Mouse (Mus musculus): ENCODE measurements around the gene Ankrd33b. TPM values are rescaled to one million over a fixed set of nuclear protein-coding genes. Genes with fewer than 3 reads are reported as not detected.

Ankrd33b gene
- total and polyA plus RNA-seq, 3 experiments: 0.11 TPM; not detected in 2

- Histone ChIP-seq H3K4me3 (ENCODE audit: low read depth, low read length) (no peak overlapping the region), H3K36me3 (replicated peaks) (no peaks in the 10 kb centered on the region), H3K27me3 (ENCODE audit: insufficient read depth, low read length) (peaks cover 4% of the 10 kb centered on the region; the same call in 1 of the 2 replicates), H3K9me3 (replicated peaks) (no peaks in the 10 kb centered on the region), H3K4me1 (ENCODE audit: insufficient read depth, low read depth, low read length) (0 out of 2 replicates have a peak, but pooled peaks cover 2% of the 10 kb centered on the region)
- DNase-seq (ENCODE audit: low spot score) (no peak), ATAC-seq (ENCODE audit: extremely low read depth, insufficient number of reproducible peaks, low FRiP score, poor library complexity, severe bottlenecking) (no peak)
- TF ChIP-seq GATA1 (IDR thresholded peaks at IDR 0.05; ENCODE audit: borderline replicate concordance, low read length) (no peak), TAL1 (conservative IDR thresholded peaks at IDR 0.05; ENCODE audit: low read depth, low read length) (no peak), POLR2AphosphoS5 (IDR thresholded peaks at IDR 0.05; ENCODE audit: insufficient replicate concordance, low read depth, low read length) (no peak), CTCF (IDR thresholded peaks at IDR 0.05; ENCODE audit: low read depth, low read length) (no peak), GATA2 (IDR thresholded peaks at IDR 0.05; ENCODE audit: borderline replicate concordance, low read depth, low read length) (no peak)
Measured at GRCm38 (mm10) chr15:31332541-31333163, 34.9 kb downstream of the Ankrd33b start.

DNA sequence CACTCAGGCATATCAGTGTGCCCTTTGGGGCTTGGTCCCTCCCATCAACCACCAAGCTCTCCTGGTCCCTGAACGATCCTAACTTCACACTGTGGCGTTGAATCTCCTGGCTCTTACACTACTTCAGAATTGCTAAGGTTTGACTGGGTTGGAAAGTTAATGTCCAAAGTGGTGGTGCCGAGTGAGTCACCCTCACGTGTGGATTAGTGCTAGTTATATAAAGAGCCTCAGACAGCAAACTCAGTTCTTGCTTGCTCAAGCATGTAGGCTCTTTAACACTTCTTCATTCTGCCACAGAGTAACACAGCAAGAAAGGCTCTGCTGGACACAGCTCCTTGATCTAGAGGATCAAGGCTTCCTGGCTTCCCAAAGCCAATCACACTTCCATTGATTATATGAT, 35.8 kb downstream of the Ankrd33b start:
- 0 out of 2 replicates have a peak, but pooled peaks cover 2% of the 10 kb centered on the region for H3K4me1 ChIP-seq (ENCODE audit: insufficient read depth, low read depth, low read length)
- no peak overlapping the region for H3K4me3 ChIP-seq (ENCODE audit: low read depth, low read length)
- H3K9me3 ChIP-seq (replicated peaks): no peaks in the 10 kb centered on the region
- H3K36me3 ChIP-seq (replicated peaks): no peaks in the 10 kb centered on the region
- ATAC-seq (ENCODE audit: extremely low read depth, insufficient number of reproducible peaks, low FRiP score, poor library complexity, severe bottlenecking) (no peak), DNase-seq (ENCODE audit: low spot score) (no peak)
- H3K27me3 ChIP-seq (ENCODE audit: insufficient read depth, low read length): peaks cover 4% of the 10 kb centered on the region; the same call in 1 of the 2 replicates
- TF ChIP-seq TAL1 (conservative IDR thresholded peaks at IDR 0.05; ENCODE audit: low read depth, low read length) (no peak), POLR2AphosphoS5 (IDR thresholded peaks at IDR 0.05; ENCODE audit: insufficient replicate concordance, low read depth, low read length) (no peak), GATA2 (IDR thresholded peaks at IDR 0.05; ENCODE audit: borderline replicate concordance, low read depth, low read length) (no peak), CTCF (IDR thresholded peaks at IDR 0.05; ENCODE audit: low read depth, low read length) (no peak), GATA1 (IDR thresholded peaks at IDR 0.05; ENCODE audit: borderline replicate concordance, low read length) (no peak)

DNA sequence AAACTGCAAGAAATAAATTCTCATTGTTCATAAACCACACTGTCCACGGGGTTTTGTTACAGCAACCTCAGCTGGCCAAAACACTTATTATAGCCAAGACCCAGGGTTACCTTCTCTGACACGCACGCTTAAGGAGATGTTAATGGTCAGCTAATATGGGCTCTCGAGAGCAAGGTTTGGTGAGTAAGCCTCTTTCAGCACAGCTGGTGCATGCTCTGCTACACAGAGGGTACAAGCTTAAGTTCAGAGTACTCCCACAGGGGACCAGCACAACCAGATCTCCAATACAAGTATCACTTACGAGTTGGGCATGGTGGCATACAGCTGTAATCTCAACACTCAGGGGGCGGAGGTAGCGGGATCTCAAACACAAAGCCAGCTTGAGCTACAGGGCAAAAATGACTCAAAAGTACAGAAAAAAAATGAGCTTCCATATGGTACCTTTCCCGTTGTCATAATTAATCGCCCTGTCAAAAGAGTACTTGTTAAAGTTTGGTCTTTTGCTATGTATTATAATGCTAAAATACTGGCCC, 39.4 kb downstream of the Ankrd33b start:
- no peak for DNase-seq (ENCODE audit: low spot score)
- Histone ChIP-seq H3K9me3 (replicated peaks) (no peaks in the 10 kb centered on the region), H3K4me1 (ENCODE audit: insufficient read depth, low read depth, low read length) (0 out of 2 replicates have a peak, but pooled peaks cover 2% of the 10 kb centered on the region), H3K36me3 (replicated peaks) (no peaks in the 10 kb centered on the region), H3K4me3 (ENCODE audit: low read depth, low read length) (no peak overlapping the region), H3K27me3 (ENCODE audit: insufficient read depth, low read length) (no peaks in the 10 kb centered on the region)
- no peak for ATAC-seq (ENCODE audit: extremely low read depth, insufficient number of reproducible peaks, low FRiP score, poor library complexity, severe bottlenecking)
- TF ChIP-seq CTCF (IDR thresholded peaks at IDR 0.05; ENCODE audit: low read depth, low read length): no peak
- no peak for TF ChIP-seq GATA1 (IDR thresholded peaks at IDR 0.05; ENCODE audit: borderline replicate concordance, low read length)
- no peak for TF ChIP-seq POLR2AphosphoS5 (IDR thresholded peaks at IDR 0.05; ENCODE audit: insufficient replicate concordance, low read depth, low read length)
- no peak for TF ChIP-seq TAL1 (conservative IDR thresholded peaks at IDR 0.05; ENCODE audit: low read depth, low read length)
- TF ChIP-seq GATA2 (IDR thresholded peaks at IDR 0.05; ENCODE audit: borderline replicate concordance, low read depth, low read length): no peak

- TF ChIP-seq TAL1 (conservative IDR thresholded peaks at IDR 0.05; ENCODE audit: low read depth, low read length): no peak
- no peak for TF ChIP-seq POLR2AphosphoS5 (IDR thresholded peaks at IDR 0.05; ENCODE audit: insufficient replicate concordance, low read depth, low read length)
- TF ChIP-seq GATA2 (IDR thresholded peaks at IDR 0.05; ENCODE audit: borderline replicate concordance, low read depth, low read length): no peak
- no peak for TF ChIP-seq GATA1 (IDR thresholded peaks at IDR 0.05; ENCODE audit: borderline replicate concordance, low read length)
- TF ChIP-seq CTCF (IDR thresholded peaks at IDR 0.05; ENCODE audit: low read depth, low read length): no peak
- H3K4me1 ChIP-seq (ENCODE audit: insufficient read depth, low read depth, low read length): 0 out of 2 replicates have a peak, but pooled peaks cover 2% of the 10 kb centered on the region
- ATAC-seq (ENCODE audit: extremely low read depth, insufficient number of reproducible peaks, low FRiP score, poor library complexity, severe bottlenecking) (no peak), DNase-seq (ENCODE audit: low spot score) (no peak)
- no peaks in the 10 kb centered on the region for H3K9me3 ChIP-seq (replicated peaks)
- no peak overlapping the region for H3K4me3 ChIP-seq (ENCODE audit: low read depth, low read length)
- no peaks in the 10 kb centered on the region for H3K36me3 ChIP-seq (replicated peaks)
- no peaks in the 10 kb centered on the region for H3K27me3 ChIP-seq (ENCODE audit: insufficient read depth, low read length)
Measured at GRCm38 (mm10) chr15:31325660-31326354, 41.7 kb downstream of the Ankrd33b start.

GRCm38 (mm10) chr15:31324551-31324950, 43.0 kb downstream of the Ankrd33b start:
- DNase-seq (ENCODE audit: low spot score) (no peak), ATAC-seq (ENCODE audit: extremely low read depth, insufficient number of reproducible peaks, low FRiP score, poor library complexity, severe bottlenecking) (no peak)
- H3K4me1 ChIP-seq (ENCODE audit: insufficient read depth, low read depth, low read length): 0 out of 2 replicates have a peak, but pooled peaks cover 2% of the 10 kb centered on the region
- no peaks in the 10 kb centered on the region for H3K36me3 ChIP-seq (replicated peaks)
- H3K4me3 ChIP-seq (ENCODE audit: low read depth, low read length): no peak overlapping the region
- TF ChIP-seq CTCF (IDR thresholded peaks at IDR 0.05; ENCODE audit: low read depth, low read length): no peak
- TF ChIP-seq TAL1 (conservative IDR thresholded peaks at IDR 0.05; ENCODE audit: low read depth, low read length): no peak
- no peak for TF ChIP-seq GATA2 (IDR thresholded peaks at IDR 0.05; ENCODE audit: borderline replicate concordance, low read depth, low read length)
- no peak for TF ChIP-seq GATA1 (IDR thresholded peaks at IDR 0.05; ENCODE audit: borderline replicate concordance, low read length)
- TF ChIP-seq POLR2AphosphoS5 (IDR thresholded peaks at IDR 0.05; ENCODE audit: insufficient replicate concordance, low read depth, low read length): no peak
- H3K27me3 ChIP-seq (ENCODE audit: insufficient read depth, low read length): 0 out of 2 replicates have a peak, but pooled peaks cover 4% of the 10 kb centered on the region
- no peaks in the 10 kb centered on the region for H3K9me3 ChIP-seq (replicated peaks)

GRCm38 (mm10) chr15:31323684-31324083, 43.8 kb downstream of the Ankrd33b start:
- Histone ChIP-seq H3K4me3 (ENCODE audit: low read depth, low read length) (no peak overlapping the region), H3K4me1 (ENCODE audit: insufficient read depth, low read depth, low read length) (no peaks in the 10 kb centered on the region), H3K27me3 (ENCODE audit: insufficient read depth, low read length) (0 out of 2 replicates have a peak, but pooled peaks cover 5% of the 10 kb centered on the region), H3K36me3 (replicated peaks) (no peaks in the 10 kb centered on the region), H3K9me3 (replicated peaks) (no peaks in the 10 kb centered on the region)
- DNase-seq (ENCODE audit: low spot score): no peak
- ATAC-seq (ENCODE audit: extremely low read depth, insufficient number of reproducible peaks, low FRiP score, poor library complexity, severe bottlenecking): no peak
- TF ChIP-seq CTCF (IDR thresholded peaks at IDR 0.05; ENCODE audit: low read depth, low read length) (no peak), POLR2AphosphoS5 (IDR thresholded peaks at IDR 0.05; ENCODE audit: insufficient replicate concordance, low read depth, low read length) (no peak), GATA2 (IDR thresholded peaks at IDR 0.05; ENCODE audit: borderline replicate concordance, low read depth, low read length) (no peak), GATA1 (IDR thresholded peaks at IDR 0.05; ENCODE audit: borderline replicate concordance, low read length) (no peak), TAL1 (conservative IDR thresholded peaks at IDR 0.05; ENCODE audit: low read depth, low read length) (no peak)
